Mouse (Mus musculus) forelimb bud, embryonic 11.5 days (tissue): ENCODE measurements around the gene Zfp467.

ENCODE experiments used
- DNase-seq: peaks from one replicate; pipeline ENCODE4 v3.0.0-alpha.2; 2012; ENCODE audit warnings: low read depth, low spot score

The Zfp467 gene

GRCm38 (mm10) chr6:48445181-48446101 lies at the start of gene Zfp467:
Zfp467 (minus strand) TSS chr6:48445825.
- peak; percentile 53 for DNase-seq

GRCm38 (mm10) chr6:48493136-48493730 lies 47.6 kb upstream of the Zfp467 start:
- no peak for DNase-seq

- no peak for DNase-seq
Measured at GRCm38 (mm10) chr6:48491361-48491760, 45.7 kb upstream of the Zfp467 start.

GRCm38 (mm10) chr6:48489741-48490140 lies 44.1 kb upstream of the Zfp467 start:
- DNase-seq: no peak

GRCm38 (mm10) chr6:48487747-48488725 lies 42.4 kb upstream of the Zfp467 start:
- peak; percentile 25 for DNase-seq

GRCm38 (mm10) chr6:48482501-48482900 lies 36.9 kb upstream of the Zfp467 start:
- no peak for DNase-seq

- no peak for DNase-seq
Measured at GRCm38 (mm10) chr6:48478446-48478845, 32.8 kb upstream of the Zfp467 start.

GRCm38 (mm10) chr6:48470739-48471138 lies 25.1 kb upstream of the Zfp467 start:
- DNase-seq: no peak

GRCm38 (mm10) chr6:48467490-48467889 lies 21.9 kb upstream of the Zfp467 start:
- DNase-seq: no peak

GRCm38 (mm10) chr6:48466715-48467114 lies 21.1 kb upstream of the Zfp467 start:
- no peak for DNase-seq

- DNase-seq: no peak
Measured at GRCm38 (mm10) chr6:48464966-48465679, 19.5 kb upstream of the Zfp467 start.

- no peak for DNase-seq
Measured at GRCm38 (mm10) chr6:48452771-48453170, 7.1 kb upstream of the Zfp467 start.

GRCm38 (mm10) chr6:48452151-48452550 lies 6.5 kb upstream of the Zfp467 start:
- DNase-seq: no peak

GRCm38 (mm10) chr6:48448527-48448926 lies 2.9 kb upstream of the Zfp467 start:
- DNase-seq: no peak

- DNase-seq: no peak
Measured at GRCm38 (mm10) chr6:48447929-48448328, 2.3 kb upstream of the Zfp467 start, which contains the start of gene Sspo. Sspo (plus strand) TSS chr6:48448229.

GRCm38 (mm10) chr6:48446896-48447295 lies 1.3 kb upstream of the Zfp467 start:
- no peak for DNase-seq

GRCm38 (mm10) chr6:48446256-48446655 lies 631 bp upstream of the Zfp467 start:
- DNase-seq: no peak

GRCm38 (mm10) chr6:48444310-48445180 lies 1.1 kb downstream of the Zfp467 start:
- DNase-seq: peak; percentile 95

- DNase-seq: no peak
Measured at GRCm38 (mm10) chr6:48443592-48444309, 1.9 kb downstream of the Zfp467 start.
